Mouse (Mus musculus) brain, embryonic 14.5 days (tissue): Measurements from ENCODE around the gene Slit3.

Source experiments
- CTCF ChIP-seq: fragments of 200-500 bp; IDR thresholded peaks from 2 replicates; pipeline ENCODE4 v1.5.1; 2012; ENCODE audit warnings: inconsistent platforms, mild to moderate bottlenecking, moderate library complexity, borderline replicate concordance; ENCODE audit not compliant: insufficient read depth, insufficient read length; ENCODE audit errors: extremely low read depth
- POLR2A ChIP-seq: fragments of 200-500 bp; IDR thresholded peaks from 2 replicates; pipeline ENCODE4 v1.6.1; 2012; ENCODE audit warnings: mild to moderate bottlenecking, inconsistent platforms, borderline replicate concordance; ENCODE audit not compliant: poor library complexity, insufficient read depth, insufficient read length, severe bottlenecking; ENCODE audit errors: extremely low read depth

GRCm38 (mm10) chr11:35660967-35661366 lies 539.9 kb downstream of the Slit3 start:
- TF ChIP-seq CTCF (no peak), POLR2A (no peak)
